Mouse (Mus musculus) liver, postnatal 0 days (tissue): ENCODE measurements around the gene Lrrc4c. TPM values are rescaled to one million over a fixed set of nuclear protein-coding genes. Genes with fewer than 3 reads are reported as not detected.

Experiments used
- ATAC-seq: fragments of 200-750 bp; cut with Nextera tagmentation; 2 replicates; pipeline ENCODE4 v1.8.0; 2017; ENCODE audit warnings: mild to moderate bottlenecking, moderate library complexity
- DNase-seq: peaks from one replicate; pipeline ENCODE4 v3.0.0-alpha.2; 2016
- H3K27ac ChIP-seq: fragments of 300-500 bp; sonication (generic); 2 replicates; pipeline ENCODE4 v1.5.1; 2014; ENCODE audit warnings: antibody characterized with exemption, moderate library complexity, mild to moderate bottlenecking, low read depth
- H3K27me3 ChIP-seq: fragments of 300-500 bp; sonication (generic); 2 replicates; pipeline ENCODE4 v1.6.1; 2014; ENCODE audit warnings: low read length, control low read depth, mixed read lengths; ENCODE audit not compliant: insufficient read depth
- H3K36me3 ChIP-seq: fragments of 300-500 bp; sonication (generic); replicated peaks from 2 replicates; pipeline ENCODE4 v1.6.1; 2014; ENCODE audit warnings: mild to moderate bottlenecking, control low read depth, low read length, moderate library complexity, mixed read lengths; ENCODE audit not compliant: insufficient read depth
- H3K4me1 ChIP-seq: fragments of 300-500 bp; sonication (generic); 2 replicates; pipeline ENCODE4 v1.6.1; 2014; ENCODE audit warnings: antibody characterized with exemption, mild to moderate bottlenecking, control low read depth; ENCODE audit not compliant: insufficient read depth
- H3K4me2 ChIP-seq: fragments of 300-500 bp; sonication (generic); 2 replicates; pipeline ENCODE4 v1.6.1; 2014; ENCODE audit warnings: low read depth, mild to moderate bottlenecking, low read length, moderate library complexity, mixed read lengths
- H3K4me3 ChIP-seq: fragments of 300-500 bp; sonication (generic); 2 replicates; pipeline ENCODE4 v1.5.1; 2014; ENCODE audit warnings: low read depth, low read length
- H3K9ac ChIP-seq: fragments of 300-500 bp; sonication (generic); replicated peaks from 2 replicates; pipeline ENCODE4 v1.6.1; 2014; ENCODE audit warnings: mild to moderate bottlenecking, moderate library complexity
- H3K9me3 ChIP-seq: fragments of 300-500 bp; sonication (generic); 2 replicates; pipeline ENCODE4 v1.6.1; 2016; ENCODE audit warnings: mild to moderate bottlenecking, control low read depth, low read length, mixed read lengths
- CTCF ChIP-seq: sonication (generic); IDR thresholded peaks from 2 replicates; pipeline ENCODE4 v1.5.1; 2016; ENCODE audit warnings: antibody characterized with exemption, low read depth
- EP300 ChIP-seq: IDR thresholded peaks from 2 replicates; pipeline ENCODE4 v1.6.1; 2016; ENCODE audit warnings: antibody characterized with exemption, low read depth, mild to moderate bottlenecking
- WGBS: fragments of 180-500 bp; shearing (Covaris S2); extraction: QIAGEN DNeasy Blood & Tissue Kit; methylation state at CpG from one replicate; pipeline ENCODE4 v1.1.7; 2014; ENCODE audit not compliant: insufficient replicate concordance; 5-methylcytosine and 5-hydroxymethylcytosine counted together
- polyA plus RNA-seq: library from polyadenylated mRNA; unstranded; fragments of >200 nt; fragmentation: Nextera tagmentation; extraction: Ambion mirVana; gene quantifications from 2 replicates; pipeline ENCODE4 v1.2.1, GENCODE M21; 2015

Gene Lrrc4c
- polyA plus RNA-seq, 1 experiment from 2014 or later, result 0.36 TPM

DNA sequence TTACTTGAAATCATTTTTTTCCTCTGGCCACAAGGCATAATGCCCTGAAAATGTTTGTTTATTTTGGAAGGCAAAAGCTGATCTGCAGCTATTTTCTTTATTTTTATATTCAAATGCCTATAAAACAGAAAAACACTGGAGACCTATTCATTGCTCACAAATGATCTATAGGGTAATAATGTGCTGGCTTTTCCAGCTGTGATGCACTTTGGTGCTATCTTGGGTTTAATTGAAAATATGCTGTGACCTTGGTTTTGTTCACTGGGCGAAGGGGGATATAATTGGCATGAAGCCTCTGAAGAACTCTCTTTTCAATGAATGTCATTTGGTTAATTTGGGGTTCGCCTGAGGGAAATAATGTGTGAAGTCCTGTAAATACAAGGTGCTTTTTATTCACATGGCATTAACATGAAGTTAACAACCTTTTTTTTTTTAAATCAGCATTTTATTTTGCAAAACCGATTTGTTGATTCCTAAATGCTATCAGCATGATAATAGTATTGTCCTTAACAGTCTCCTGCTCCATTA lies 1286.8 kb downstream of the Lrrc4c start:
- ATAC-seq (no peak), DNase-seq (no peak)
- no peak overlapping the region for H3K4me2 ChIP-seq
- no peaks in the 10 kb centered on the region for H3K36me3 ChIP-seq
- H3K9ac ChIP-seq, result no peak overlapping the region
- WGBS, result 66% methylated on average over 3 of the region's 3 CpGs
- H3K27me3 ChIP-seq, result no peaks in the 10 kb centered on the region
- H3K9me3 ChIP-seq, result no peaks in the 10 kb centered on the region
- no peaks in the 10 kb centered on the region for H3K4me1 ChIP-seq
- H3K27ac ChIP-seq, result no peak overlapping the region
- no peak overlapping the region for H3K4me3 ChIP-seq
- TF ChIP-seq EP300 (no peak), CTCF (no peak)

DNA sequence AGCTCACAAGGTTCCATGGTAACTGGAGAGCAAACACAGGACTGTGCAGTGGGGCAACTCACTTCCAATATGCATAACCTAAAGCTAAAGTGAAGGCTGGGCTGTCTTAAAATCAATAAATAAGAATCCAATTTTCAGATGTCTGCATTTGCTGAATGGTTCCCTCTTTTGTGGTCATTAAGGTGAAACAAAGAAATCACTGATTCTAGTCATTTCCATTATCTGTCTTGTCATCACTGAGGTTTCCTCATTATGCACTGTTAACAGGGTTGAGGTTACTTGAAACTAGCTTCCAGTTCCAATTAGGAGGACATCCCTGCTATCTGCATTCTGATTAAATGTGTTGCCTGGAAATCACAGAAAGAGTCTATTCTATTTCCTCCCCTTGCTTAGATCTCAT lies 1291.5 kb downstream of the Lrrc4c start:
- no peaks in the 10 kb centered on the region for H3K36me3 ChIP-seq
- no peak overlapping the region for H3K27ac ChIP-seq
- no peaks in the 10 kb centered on the region for H3K27me3 ChIP-seq
- no peak overlapping the region for H3K9ac ChIP-seq
- no peak for ATAC-seq
- TF ChIP-seq EP300, result no peak
- no peak for TF ChIP-seq CTCF
- H3K4me1 ChIP-seq, result no peaks in the 10 kb centered on the region
- no peak overlapping the region for H3K4me3 ChIP-seq
- DNase-seq, result no peak
- no peaks in the 10 kb centered on the region for H3K9me3 ChIP-seq
- H3K4me2 ChIP-seq, result no peak overlapping the region

DNA sequence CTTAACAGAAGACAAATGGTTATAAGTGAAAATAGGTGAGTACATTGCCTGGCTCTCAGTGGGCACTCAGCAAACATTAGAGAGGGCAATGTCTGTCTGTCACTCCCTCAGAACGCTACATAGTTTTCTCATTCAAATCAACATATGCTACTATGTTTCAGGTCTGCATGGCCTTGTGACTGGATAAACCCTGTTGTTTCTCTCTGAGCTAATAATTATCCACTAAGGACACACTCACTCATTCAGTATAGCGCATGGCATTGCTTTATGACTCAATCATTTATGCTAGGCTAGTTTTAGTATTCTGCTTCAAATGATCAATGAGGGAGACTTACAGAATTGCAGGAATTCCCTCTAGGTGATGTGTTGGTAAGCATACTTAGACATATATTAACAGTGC lies 1292.6 kb downstream of the Lrrc4c start:
- Histone ChIP-seq H3K9ac (no peak overlapping the region), H3K9me3 (no peaks in the 10 kb centered on the region)
- 79% methylated on average over 2 of the region's 2 CpGs for WGBS

DNA sequence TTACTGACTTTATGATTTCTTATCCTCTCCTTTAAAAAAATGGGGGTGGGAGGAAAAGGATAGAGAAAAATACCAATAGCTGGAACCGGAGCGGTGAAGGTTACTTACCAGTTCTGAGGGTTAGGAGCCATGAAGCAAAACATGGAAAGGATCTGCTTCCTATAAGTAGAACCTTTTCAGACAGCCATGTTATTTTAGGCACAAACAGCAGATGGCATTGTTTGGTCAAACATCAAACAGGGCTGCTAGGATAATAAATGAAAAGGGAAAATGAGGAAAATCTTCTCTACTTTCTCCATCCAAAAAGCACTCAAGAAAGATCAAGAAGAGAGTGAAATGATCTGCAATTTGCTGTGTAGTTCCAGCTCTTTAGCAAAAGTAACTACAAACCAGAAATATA lies 1296.8 kb downstream of the Lrrc4c start:
- Histone ChIP-seq H3K27me3 (no peaks in the 10 kb centered on the region), H3K4me1 (no peaks in the 10 kb centered on the region), H3K36me3 (no peaks in the 10 kb centered on the region), H3K27ac (no peak overlapping the region), H3K4me3 (no peak overlapping the region), H3K4me2 (no peak overlapping the region), H3K9me3 (no peaks in the 10 kb centered on the region), H3K9ac (no peak overlapping the region)
- TF ChIP-seq EP300 (no peak), CTCF (no peak)
- no peak for DNase-seq
- WGBS, result 72% methylated on average over 2 of the region's 2 CpGs
- ATAC-seq, result no peak

More for the DNA sequence above, 1292.6 kb downstream of the Lrrc4c start:
- DNase-seq (no peak), ATAC-seq (no peak)
- Histone ChIP-seq H3K4me1 (no peaks in the 10 kb centered on the region), H3K4me2 (no peak overlapping the region), H3K36me3 (no peaks in the 10 kb centered on the region), H3K27ac (no peak overlapping the region), H3K4me3 (no peak overlapping the region), H3K27me3 (no peaks in the 10 kb centered on the region)
- TF ChIP-seq EP300 (no peak), CTCF (no peak)

DNA sequence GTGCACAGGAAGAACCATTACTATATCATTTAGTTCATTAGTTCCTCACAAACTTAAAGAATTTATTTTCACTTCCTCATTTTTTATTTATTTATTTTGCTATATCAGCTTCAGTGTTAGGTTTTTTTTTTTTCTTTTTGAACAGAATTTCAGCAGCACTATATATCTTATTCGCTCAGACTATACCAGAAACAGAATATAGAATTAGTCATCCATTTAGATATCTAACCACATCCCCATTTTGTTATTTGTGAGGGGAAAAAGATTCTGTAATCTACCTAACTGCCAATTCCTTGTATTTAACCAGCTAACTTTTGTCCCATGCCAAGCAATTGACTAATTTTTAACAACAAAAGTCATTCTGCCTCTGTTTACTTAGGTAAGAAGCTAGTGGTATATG lies 1300.6 kb downstream of the Lrrc4c start:
- 67% methylated on average over 1 of the region's 1 CpGs for WGBS
- no peaks in the 10 kb centered on the region for H3K36me3 ChIP-seq
- no peak overlapping the region for H3K9ac ChIP-seq
- DNase-seq (no peak), ATAC-seq (no peak)
- H3K27me3 ChIP-seq, result no peaks in the 10 kb centered on the region
- H3K4me3 ChIP-seq, result no peak overlapping the region
- H3K4me2 ChIP-seq, result no peak overlapping the region
- no peaks in the 10 kb centered on the region for H3K9me3 ChIP-seq
- no peak for TF ChIP-seq EP300
- no peak for TF ChIP-seq CTCF
- no peak overlapping the region for H3K27ac ChIP-seq
- H3K4me1 ChIP-seq, result no peaks in the 10 kb centered on the region

DNA sequence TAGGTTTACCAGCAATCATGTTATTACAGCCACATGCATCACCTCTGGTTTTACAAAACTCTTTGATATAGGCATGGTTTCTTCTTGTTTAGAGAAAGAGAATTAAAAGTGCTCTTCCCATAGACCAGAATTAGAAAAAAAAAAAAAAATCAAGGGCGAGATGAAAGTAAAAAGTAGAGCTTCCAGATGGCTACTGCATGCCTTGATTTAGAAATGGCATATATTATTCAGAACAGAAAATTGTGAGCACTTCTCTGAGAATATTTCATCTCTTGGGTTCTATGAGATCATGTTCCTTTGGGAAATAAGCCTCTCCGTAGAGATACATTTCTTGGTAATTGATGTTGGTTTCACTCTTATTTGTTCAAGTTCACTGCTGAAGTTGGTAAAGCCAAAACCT lies 1322.0 kb downstream of the Lrrc4c start:
- Histone ChIP-seq H3K4me1 (no peaks in the 10 kb centered on the region), H3K27me3 (no peaks in the 10 kb centered on the region), H3K9me3 (no peaks in the 10 kb centered on the region), H3K4me3 (no peak overlapping the region), H3K27ac (no peak overlapping the region), H3K4me2 (no peak overlapping the region), H3K9ac (no peak overlapping the region), H3K36me3 (no peaks in the 10 kb centered on the region)
- no peak for TF ChIP-seq EP300
- no peak for TF ChIP-seq CTCF
- ATAC-seq (no peak), DNase-seq (no peak)
- WGBS, result 77% methylated on average over 2 of the region's 2 CpGs

DNA sequence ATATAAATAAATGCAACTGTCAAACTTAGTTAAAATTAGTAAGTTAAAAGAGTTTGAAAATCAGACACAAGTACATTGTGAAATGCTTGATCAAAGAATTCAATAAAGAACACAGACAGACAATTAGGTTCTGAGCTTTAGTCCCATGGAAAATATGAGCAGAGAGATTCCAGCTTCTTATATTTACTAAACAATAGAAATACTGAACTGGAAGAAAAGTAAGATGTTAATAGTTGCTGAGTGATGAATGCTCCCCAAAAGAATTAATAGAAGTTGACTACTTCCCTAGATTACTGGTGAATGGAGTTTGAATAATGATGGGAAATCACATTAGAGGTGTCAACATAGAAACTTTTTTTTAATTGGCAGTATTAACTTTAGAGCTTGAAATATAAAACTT lies 1323.7 kb downstream of the Lrrc4c start:
- Histone ChIP-seq H3K36me3 (no peaks in the 10 kb centered on the region), H3K4me2 (no peak overlapping the region), H3K27ac (no peak overlapping the region), H3K4me3 (no peak overlapping the region), H3K27me3 (no peaks in the 10 kb centered on the region), H3K9me3 (no peaks in the 10 kb centered on the region), H3K9ac (no peak overlapping the region), H3K4me1 (no peaks in the 10 kb centered on the region)
- TF ChIP-seq CTCF, result no peak
- no peak for TF ChIP-seq EP300
- DNase-seq (no peak), ATAC-seq (no peak)
